Mouse (Mus musculus): ENCODE results near the gene Glo1.

- TF ChIP-seq CTCF (IDR thresholded peaks at IDR 0.05; ENCODE audit: low read depth) = no peak
- no peak for TF ChIP-seq EP300 (optimal IDR thresholded peaks at IDR 0.05)
These were observed 20.5 kb downstream of the Glo1 start for GRCm38 (mm10) chr17:30606206-30606605.
